Mouse (Mus musculus) CH12.LX (cell line): ENCODE measurements around the gene Fam178b.

ENCODE experiments used
- GABPA ChIP-seq: IDR thresholded peaks from 2 replicates; pipeline ENCODE4 v1.6.1; 2012; ENCODE audit warnings: low read depth, low read length, improper control_type of control experiment, inconsistent platforms; ENCODE audit not compliant: insufficient replicate concordance
- MAX ChIP-seq: IDR thresholded peaks from 2 replicates; pipeline ENCODE4 v1.6.1; 2011; ENCODE audit warnings: low read length, improper control_type of control experiment
- ZKSCAN1 ChIP-seq: IDR thresholded peaks from 2 replicates; pipeline ENCODE4 v1.6.1; 2012; ENCODE audit warnings: low read depth, inconsistent platforms, low read length, improper control_type of control experiment, borderline replicate concordance

DNA sequence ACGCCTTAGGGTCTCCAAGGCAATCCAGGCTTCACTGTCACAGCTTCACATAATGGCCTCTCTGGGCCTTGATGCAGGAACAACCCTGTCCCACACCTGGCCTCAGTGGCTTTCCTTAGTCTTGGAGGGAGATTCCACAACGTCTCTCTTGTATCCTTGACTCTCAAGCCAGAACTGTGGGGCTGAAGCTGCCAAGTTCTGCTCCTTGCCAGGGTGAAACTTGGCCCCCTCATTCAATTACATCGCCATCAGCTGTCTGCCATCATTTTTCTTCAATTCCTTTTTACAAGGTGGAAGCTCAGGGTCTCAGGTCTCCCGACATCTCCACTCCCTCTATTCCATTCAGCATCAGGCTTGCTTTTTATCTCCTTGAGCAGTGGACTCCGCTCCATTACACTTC lies 27.9 kb downstream of the Fam178b start:
- TF ChIP-seq ZKSCAN1 = no peak
- no peak for TF ChIP-seq MAX
- TF ChIP-seq GABPA = no peak
